In the genomic region with DNA sequence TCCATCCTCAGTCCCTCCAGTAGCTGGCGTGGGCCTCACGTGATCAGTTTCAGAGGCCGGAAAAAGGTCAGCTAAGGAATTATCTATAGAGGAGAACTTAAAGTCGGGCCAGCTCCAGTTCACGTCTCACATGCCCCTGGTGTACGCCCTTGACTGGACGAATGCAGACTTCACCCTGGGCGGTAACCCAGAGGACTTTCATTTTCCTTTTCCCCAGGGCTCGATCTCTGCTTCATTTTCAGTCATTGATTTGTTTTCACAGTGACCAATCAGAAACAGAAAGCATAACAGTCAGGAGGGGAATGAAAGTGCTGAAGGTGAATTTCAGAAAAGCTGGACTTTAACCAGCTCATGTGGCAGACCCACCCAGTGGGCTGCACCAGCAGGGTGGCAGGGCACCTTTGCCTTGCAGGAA, we compare ENCODE assay signal across 11 mouse cellular contexts. TPM values are rescaled to one million over a fixed set of nuclear protein-coding genes. Genes with fewer than 3 reads are reported as not detected.
DNase-seq lines count a peak whose midpoint lies in the region; ATAC-seq and TF ChIP-seq lines count a peak whose summit lies in the region.
"Had no signal": no experiment of that assay in that cellular context is flagged by ENCODE, and none has a peak within 500 bp of the region (broad histone marks: within the 10 kb centered on the region; RNA-seq: fewer than 3 reads in every experiment).

No protein-coding gene starts in this region.

- H3K36me3 ChIP-seq in kidney, adult 2 months (ENCODE audit: control insufficient read depth, insufficient read depth, low read length): no peaks in the 10 kb centered on the region
- H3K36me3 ChIP-seq: forebrain, embryonic 15.5 days; neural tube, embryonic 13.5 days had no signal

- peaks cover 16% of the 10 kb centered on the region for H3K4me1 ChIP-seq in kidney, adult 2 months (ENCODE audit: control insufficient read depth, insufficient read depth, low read length)
- H3K4me1 ChIP-seq: forebrain, embryonic 15.5 days; neural tube, embryonic 13.5 days had no signal

- H3K27ac ChIP-seq in kidney, adult 2 months (ENCODE audit: insufficient read depth, low read depth, low read length): peak overlapping the region; percentile 80
- H3K27ac ChIP-seq: forebrain, embryonic 15.5 days; neural tube, embryonic 13.5 days had no signal

- no peaks in the 10 kb centered on the region for H3K27me3 ChIP-seq in kidney, adult 2 months (replicated peaks; ENCODE audit: control insufficient read depth, insufficient read depth, low read length)
- H3K27me3 ChIP-seq: forebrain, embryonic 15.5 days; neural tube, embryonic 13.5 days had no signal

- peak; percentile 15 for DNase-seq in cerebellum, adult 11-12 months
- no peak for DNase-seq in cerebellum, adult 11 months
- peak; percentile 81 for DNase-seq in kidney, adult 2 months
- no peak for DNase-seq in right cerebral cortex, postnatal 4 days
- DNase-seq in Muller cell, postnatal 12 days (ENCODE audit: inconsistent ontology term): no peak
- no peak for DNase-seq in urinary bladder, adult 18-20 months (ENCODE audit: low spot score in 2 of 2)
- DNase-seq: thymus, postnatal 25 days had no signal

- 15% methylated on average over 9 of the region's 9 CpGs for WGBS in kidney, adult 2 months

- no peak for TF ChIP-seq POLR2A in kidney, adult 2 months (IDR thresholded peaks at IDR 0.05; ENCODE audit: low read depth, low read length)

- H3K4me3 ChIP-seq in kidney, adult 2 months (ENCODE audit: insufficient read depth, low read depth, low read length): peak overlapping the region; percentile 9; the same call in 1 of the 2 replicates
- H3K4me3 ChIP-seq: forebrain, embryonic 15.5 days; neural tube, embryonic 13.5 days had no signal

- ATAC-seq in CD4-positive, CD25-positive, alpha-beta regulatory T cell, adult 4 months: peak; percentile 80
- peak; percentile 70 for ATAC-seq in megakaryocyte, adult 5-6 weeks (ENCODE audit: poor library complexity, severe bottlenecking)
- ATAC-seq: forebrain, embryonic 15.5 days had no signal

- no peak for TF ChIP-seq CTCF in kidney, adult 2 months (conservative IDR thresholded peaks at IDR 0.05; ENCODE audit: insufficient read depth, insufficient read length, low read depth, low read length)

RNA-seq across cellular contexts. Expression of gene Bloc1s4, which starts 22.1 kb away (rescaled TPM):
- 1 to 10 TPM in 1 of 2 experiments, under 1 TPM in 1; 0.67 to 2.9 TPM for polyA plus RNA-seq in CD4-positive, CD25-positive, alpha-beta regulatory T cell, adult 4 months (2017; shearing (Covaris generic))
- polyA plus RNA-seq in kidney, adult 2 months (2012; rRNA removed): 15.8 and 21.1 TPM in 2 replicates
- 11.4 and 14.9 TPM in 2 replicates for total RNA-seq in megakaryocyte, adult 5-6 weeks (2015)
- 12.2 and 13.2 TPM in 2 replicates for total RNA-seq in megakaryocyte, adult 5-6 weeks (2017)

RNA-seq across cellular contexts. Expression of gene D5Ertd579e, which starts 30.6 kb away (rescaled TPM):
- 10 to 100 TPM; 32.6 to 34.7 TPM for polyA plus RNA-seq in CD4-positive, CD25-positive, alpha-beta regulatory T cell, adult 4 months (2017; shearing (Covaris generic))
- polyA plus RNA-seq in kidney, adult 2 months (2012; rRNA removed): 22.1 and 23.1 TPM in 2 replicates
- 20.0 and 27.1 TPM in 2 replicates for total RNA-seq in megakaryocyte, adult 5-6 weeks (2015)
- 35.9 and 36.0 TPM in 2 replicates for total RNA-seq in megakaryocyte, adult 5-6 weeks (2017)

Comparison
In these comparisons a context has a peak if more than half of its experiments do, and no peak if none do; other contexts are left out.
1. DNase-seq: peak in cerebellum, adult 11-12 months (single experiment) and kidney, adult 2 months (single experiment); none in cerebellum, adult 11 months (single experiment), right cerebral cortex, postnatal 4 days (single experiment), Muller cell, postnatal 12 days (single experiment) and urinary bladder, adult 18-20 months (0 of 2).